Mouse (Mus musculus): ENCODE measurements at regions not wholly inside any gene's neighbourhood (a gene's known extent, or its start where the extent isn't known, plus 50 kb on each side); places are given as distances from the start of the nearest gene placed in this dataset.
A peak's percentile ranks its signal among the peaks of the same experiment; 100 is the strongest.

DNA sequence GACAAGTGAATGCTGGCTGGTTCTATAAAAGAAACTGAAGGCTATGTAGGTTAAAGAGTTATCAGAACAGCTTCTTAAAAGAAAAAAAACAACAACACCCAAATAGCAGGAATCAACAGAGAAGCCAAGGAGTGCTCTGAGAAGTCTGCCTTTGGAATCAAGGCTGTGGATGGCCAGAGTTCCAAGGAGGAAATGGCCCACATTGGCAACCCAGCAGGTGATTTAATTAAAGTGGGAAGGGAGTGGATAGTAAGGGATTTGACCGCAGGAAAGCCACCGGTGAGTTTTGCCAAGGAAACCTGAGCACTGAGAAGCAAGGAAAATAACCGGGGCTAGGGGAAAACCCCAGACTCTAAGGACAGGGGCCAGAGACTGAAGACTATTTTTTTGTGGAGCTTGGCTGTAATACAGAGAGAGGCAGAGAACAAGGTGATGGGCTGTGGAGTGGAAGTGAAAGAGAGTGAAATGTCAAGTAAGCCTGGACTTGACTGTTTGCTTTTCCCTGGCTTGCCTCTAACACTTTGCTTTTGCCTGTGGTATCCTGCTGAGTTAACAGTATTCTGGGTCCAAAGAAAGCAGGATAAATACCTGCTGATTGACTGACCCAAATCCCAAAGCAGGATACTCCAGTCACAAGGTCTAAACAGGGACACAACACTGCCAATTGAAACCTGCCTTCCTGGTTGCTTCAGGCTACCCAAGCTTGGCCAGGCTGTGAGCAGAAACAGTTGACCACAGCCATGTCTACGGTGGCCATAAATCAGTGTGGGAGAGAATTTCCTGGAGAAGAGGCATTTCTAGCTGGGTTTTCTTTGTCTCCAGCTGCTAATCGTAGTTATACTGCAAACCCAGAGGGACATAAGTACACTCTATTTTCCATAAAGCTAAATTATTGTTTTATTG lies 125.9 kb downstream of the Arrdc3 start:
- DNase-seq (ENCODE audit: low read depth, low spot score), result no peak

GRCm38 (mm10) chr13:81013953-81014352 lies 130.8 kb downstream of the Arrdc3 start:
- DNase-seq (ENCODE audit: low read depth, low spot score), result no peak

DNA sequence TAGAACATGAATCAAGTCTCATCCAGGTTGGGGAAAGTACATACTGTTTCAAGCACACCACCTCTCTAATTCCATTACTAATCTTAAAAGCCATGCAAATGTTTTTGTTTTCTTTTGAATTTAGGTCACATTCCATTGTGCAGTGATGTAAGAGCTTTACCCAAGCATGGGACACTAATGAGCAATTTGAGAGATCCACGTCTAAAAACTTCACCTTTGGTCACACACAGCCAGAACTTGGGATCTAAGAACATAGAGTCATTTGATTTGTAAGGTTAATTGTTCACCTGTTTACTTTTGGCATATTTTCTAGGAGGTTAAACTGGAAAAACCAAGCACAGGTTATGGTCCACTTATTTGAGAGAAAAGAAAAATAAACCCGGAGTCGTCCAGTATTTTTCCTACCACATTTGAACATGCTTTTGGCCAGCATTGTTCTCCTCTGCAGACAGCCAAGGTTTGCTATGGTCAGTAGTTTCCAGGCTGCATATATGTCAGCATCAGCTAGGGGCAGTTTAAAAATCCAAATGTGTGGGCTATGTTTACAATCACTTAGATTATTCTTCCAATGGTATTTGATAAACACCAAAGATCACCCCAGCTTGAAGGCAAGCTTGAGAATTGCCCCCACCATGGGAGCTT lies 137.0 kb downstream of the Arrdc3 start:
- DNase-seq (ENCODE audit: low read depth, low spot score), result no peak

GRCm38 (mm10) chr13:81020811-81021210 lies 137.6 kb downstream of the Arrdc3 start:
- no peak for DNase-seq (ENCODE audit: low read depth, low spot score)

GRCm38 (mm10) chr13:81022410-81022809 lies 139.2 kb downstream of the Arrdc3 start:
- no peak for DNase-seq (ENCODE audit: low read depth, low spot score)

- DNase-seq (ENCODE audit: low read depth, low spot score), result peak; percentile 68
These were observed 142.1 kb downstream of the Arrdc3 start for GRCm38 (mm10) chr13:81025241-81025760.

DNA sequence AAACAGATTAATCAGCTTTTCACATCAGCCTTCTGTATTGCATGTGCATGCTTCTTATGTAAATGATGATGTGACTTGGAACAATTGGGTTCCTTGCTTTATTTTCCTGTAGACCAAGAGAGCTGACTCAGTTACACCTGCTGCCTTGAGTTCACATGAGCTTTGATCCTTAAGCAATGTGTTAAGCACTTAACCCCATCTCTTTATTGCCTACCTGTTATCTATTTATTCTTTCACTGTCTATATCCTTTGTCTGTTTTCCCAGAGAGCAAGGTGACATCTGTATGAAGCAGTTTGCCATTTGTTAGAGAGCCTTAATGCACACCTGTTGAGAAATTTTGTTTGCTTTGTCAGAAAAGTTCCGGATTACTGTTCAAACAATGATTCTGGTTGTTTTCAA lies 154.1 kb downstream of the Arrdc3 start:
- DNase-seq (ENCODE audit: low read depth, low spot score), result no peak

DNA sequence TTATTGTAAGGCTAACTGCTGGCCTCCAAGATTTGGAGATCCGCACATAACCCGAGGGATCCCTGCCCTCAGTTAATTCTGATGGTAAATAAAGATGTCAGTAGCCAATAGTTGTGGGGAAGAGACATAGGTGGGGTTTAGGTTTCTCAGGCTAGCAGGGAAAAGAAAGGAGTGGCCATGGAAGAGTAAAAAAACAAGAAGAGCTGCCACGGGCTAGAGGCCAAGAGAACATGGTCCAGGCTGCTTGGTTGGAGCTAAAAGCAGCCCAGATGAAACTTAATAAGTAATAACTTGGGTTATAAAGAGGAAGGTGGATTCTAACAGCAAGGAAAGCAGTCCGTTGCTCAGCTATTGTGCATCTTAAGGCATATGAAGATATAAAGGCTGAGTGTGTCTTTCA lies 155.6 kb downstream of the Arrdc3 start:
- no peak for DNase-seq (ENCODE audit: low read depth, low spot score)

- no peak for DNase-seq (ENCODE audit: low read depth, low spot score)
These were observed 157.3 kb downstream of the Arrdc3 start for GRCm38 (mm10) chr13:81040494-81040893.

DNA sequence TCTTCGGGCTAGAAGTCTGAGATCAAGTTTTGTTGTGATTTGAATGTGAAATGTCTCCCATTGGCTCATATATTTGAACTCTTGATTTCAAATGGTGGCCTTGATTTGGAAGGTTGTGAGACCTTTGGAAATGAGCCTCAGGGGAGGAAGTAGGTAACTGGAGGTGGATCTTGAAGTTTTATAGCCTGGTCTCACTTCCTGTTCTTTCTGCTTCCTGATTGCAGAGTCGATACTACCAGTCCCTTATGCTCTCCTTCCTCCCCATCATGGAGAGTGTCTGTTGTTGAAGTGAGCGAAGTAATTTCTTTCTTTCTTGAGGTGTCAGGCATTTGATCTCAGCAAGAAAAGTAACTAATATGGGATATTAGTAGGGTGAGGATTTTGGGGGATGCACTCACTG lies 158.5 kb downstream of the Arrdc3 start:
- peak; percentile 30 for DNase-seq (ENCODE audit: low read depth, low spot score)

Measured in A20 (cell line).